Mouse (Mus musculus): Measurements from ENCODE around the gene Cadm3.

Cadm3 gene

DNA sequence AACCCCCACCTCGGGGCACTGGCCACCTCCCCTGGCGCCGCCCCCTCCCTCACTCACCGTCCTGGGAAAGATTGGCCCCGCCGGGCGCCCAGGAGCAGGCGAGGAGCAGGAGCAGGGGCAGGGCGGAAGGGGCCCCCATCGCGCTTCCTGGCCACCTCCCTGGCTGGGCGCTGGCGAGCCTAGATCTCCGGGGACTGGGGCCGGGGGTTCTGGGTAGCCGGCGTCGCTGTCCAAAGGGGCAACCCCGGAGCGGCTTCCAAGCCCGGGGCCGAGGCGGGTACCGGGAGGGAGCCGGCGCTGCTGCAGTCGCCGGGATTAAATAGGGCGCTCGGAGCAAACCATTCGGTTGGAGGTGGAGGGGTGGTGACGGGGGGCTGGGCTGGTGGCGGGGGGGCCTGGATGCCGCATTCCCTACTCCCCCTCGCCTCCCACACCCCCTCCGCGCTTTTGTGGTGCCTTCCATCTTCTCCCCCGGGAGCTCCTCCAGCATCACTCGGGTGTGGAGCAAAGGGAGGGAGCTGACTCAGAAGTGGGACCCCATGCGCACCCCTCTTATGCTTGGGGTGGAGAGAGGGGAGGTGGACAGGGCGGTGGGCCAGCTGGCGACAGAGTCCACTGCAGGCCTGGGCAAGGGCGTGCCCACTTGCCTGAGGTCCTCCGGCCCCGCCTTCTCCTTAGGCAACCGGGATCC, at the start of gene Cadm3:
Cadm3 (minus strand) TSS at position 340 of the 691 bp plus-strand sequence.
- DNase-seq, result peak in 1 of 2 experiments; percentile 1

DNA sequence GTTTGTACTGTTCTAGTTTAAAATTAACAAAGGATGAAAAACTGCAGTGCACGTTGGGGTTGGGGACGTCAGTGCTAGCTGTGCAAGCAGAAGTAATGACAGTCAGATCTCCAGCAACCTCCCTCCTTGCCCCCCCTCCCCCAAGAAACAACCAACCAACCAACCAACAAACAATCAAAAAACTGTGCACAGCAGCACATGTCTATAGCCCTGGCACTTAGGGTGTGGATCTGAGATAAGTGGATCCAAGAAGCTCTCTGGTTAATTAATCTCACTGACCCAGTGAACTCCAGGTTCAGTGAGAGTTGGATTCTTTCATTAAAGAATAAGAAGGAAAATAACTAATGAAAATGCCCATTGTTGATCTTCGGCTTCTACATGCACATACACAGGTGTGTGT, 47.1 kb upstream of the Cadm3 start:
- no peak for DNase-seq

DNA sequence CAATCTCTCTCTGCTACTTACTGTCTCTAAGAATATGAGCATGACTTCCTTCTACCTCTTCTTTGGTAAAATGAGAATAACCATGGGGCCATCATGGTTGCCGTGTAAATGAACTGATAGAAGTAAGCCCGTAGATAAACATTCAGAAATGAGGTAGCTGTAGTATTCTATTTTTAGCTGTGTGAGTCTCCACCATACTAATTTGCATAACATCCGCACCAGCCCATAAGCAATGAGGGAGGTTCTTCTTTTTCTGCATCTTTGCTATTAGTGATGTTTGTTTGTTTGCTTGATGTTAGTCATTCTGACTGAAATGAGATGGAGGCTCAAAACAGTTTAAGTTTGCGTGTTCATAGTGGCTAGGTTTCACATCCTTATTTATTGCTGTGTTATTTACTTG, 44.4 kb upstream of the Cadm3 start:
- no peak for DNase-seq

DNA sequence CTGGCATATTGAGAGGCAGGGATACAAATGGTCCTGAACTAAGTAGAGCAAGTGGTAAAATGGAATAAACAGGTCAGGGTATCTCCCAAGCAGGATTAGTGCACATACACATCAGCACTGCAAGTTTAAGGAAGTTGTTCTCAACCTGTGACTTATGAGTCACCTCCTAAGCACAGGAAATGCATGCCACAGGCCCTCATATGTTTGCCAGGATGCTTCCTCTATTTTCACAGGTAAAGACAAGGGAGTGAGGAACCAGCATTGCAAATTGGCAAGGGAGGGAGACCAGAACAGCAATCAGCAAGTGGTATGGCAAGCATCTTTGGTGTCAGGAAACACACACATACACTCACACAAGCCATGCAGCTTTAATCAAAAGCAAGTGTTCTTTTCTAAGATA, 41.6 kb upstream of the Cadm3 start:
- peak in 1 of 2 experiments; percentile 14 for DNase-seq

DNA sequence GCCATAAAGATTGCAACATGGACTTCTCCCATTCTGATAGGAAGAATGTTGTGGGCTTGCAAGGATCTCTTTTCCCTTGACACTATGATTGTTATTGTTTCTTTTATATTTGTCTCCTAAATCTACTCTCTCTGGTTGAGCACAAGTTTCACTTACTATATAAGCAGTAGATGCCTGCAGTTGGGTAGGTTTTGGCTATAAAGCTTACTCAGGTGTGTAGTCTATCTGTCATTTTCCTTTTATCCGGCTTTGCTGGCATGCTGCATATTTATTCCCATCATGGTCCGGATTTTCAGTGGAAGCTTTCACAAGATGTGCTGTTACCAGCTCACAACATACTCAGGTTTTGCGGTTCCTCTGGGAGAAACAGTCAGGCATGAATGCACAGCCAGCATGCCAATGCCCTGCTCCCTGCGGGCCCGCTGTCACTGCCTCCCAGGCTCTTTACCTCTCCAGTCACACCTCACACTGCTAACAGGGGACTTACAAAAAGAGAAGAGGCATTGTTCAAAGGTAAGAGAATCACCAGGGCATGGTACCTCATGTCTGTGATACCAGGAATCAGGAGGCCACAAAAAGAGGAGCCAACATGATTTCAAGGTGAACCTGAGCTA, 37.3 kb upstream of the Cadm3 start:
- no peak for DNase-seq

DNA sequence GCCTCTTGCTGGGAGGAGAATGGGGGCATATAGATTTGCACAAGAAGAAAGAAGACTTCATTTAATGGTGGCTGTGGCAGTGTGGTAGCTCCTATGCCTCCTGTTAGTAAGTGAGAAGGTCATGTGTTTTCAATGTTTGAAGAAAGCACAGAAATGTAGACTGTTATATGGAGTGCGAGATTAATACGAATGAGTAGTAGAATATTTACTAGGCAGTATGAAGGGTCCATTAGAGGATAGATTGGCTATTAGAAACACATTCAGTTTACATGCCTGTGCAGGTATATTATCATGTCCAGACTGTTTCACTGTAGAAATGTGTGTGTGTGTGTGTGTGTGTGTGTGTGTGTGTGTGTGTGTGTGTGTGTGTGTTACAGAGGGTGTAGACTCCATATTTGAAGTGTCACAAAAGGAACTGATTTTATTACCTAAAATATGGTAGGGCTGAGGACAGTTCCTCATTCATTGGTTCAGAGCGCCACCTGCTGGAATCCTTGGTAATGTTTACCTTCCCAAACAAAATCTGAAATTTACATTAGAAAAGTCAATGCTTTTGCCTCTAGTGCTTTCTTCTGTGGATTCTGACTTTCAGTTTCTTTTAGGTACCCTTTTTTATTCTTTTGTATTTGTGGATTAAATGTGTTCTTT, 31.0 kb upstream of the Cadm3 start:
- DNase-seq, result peak; percentile 19 to 34

DNA sequence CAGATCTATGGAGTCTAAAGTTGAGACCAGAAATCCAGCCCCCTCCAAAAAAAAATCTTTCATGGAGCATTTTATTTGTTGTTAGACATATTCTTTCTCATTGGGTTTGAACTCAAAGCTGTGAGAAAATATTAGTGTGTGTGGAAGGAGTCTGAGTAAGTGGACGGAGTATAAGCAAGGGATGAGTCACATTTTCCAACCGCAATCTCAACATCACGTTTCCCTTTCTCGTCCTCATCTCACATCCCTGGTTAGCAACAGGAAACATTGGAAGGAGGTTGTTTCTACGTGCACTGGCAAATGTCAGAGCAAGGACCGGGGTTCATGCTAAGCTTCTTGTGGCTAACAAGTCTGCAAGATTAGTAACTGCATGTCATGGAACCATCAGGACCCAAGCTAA, 24.3 kb upstream of the Cadm3 start:
- DNase-seq, result no peak

DNA sequence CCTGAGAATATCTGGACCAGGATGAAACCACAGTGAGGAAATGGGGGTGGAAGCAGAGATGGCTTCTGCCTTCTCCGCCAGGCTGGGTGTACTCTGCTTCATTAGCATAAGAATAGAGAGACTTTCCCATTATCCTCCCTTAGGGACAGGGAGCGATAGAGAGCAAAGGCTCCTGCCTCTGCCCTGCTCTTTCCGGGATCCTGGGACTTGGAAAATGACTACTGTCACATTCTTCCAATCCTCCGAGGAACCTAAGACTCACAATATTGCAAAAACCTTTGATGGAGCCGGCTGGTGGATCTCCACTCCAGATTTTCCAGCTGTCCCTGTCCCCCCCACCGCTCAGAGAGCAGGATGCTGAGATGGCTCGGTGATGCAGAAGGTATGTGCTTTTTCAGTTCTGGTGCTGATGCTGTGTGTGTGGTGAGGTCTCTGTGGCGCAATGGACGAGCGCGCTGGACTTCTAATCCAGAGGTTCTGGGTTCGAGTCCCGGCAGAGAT, 22.5 kb upstream of the Cadm3 start:
- DNase-seq, result no peak

DNA sequence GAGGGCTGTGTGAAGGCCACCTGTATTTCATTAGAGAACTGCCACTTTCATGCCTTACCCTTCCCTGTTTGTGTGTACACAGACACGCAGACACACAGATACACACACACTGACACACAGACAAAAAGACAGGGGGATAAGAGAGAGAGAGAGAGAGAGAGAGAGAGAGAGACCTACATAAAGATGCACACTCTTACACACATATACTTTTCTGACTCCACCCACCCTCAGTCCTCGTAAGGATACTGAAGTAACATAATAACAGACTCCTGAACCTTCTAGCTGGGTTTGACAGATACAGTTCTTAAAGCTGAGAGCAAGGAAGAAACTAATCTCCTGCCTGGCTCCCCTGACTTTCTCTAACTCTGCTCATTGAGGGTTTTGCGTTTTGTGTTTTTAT, 21.9 kb upstream of the Cadm3 start:
- no peak for DNase-seq

DNA sequence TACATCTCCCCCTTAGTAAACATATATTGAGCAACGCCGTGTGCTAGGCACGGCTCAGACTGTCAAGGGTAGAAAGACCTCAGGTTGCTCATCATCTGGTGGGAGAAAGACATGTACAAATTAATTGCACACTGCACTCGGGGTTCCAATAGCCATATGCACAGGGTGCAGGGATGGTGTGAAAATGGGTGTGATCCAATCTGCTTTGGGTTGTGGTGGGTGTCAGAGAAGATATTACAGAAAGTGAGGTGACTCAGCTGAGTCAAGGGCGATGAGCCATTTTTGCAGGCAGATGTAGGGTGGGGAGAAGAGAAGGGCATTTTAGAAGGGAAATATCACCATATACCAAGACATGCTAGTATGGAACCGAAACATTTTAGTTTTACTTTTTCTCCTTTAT, 13.9 kb upstream of the Cadm3 start:
- no peak for DNase-seq

DNA sequence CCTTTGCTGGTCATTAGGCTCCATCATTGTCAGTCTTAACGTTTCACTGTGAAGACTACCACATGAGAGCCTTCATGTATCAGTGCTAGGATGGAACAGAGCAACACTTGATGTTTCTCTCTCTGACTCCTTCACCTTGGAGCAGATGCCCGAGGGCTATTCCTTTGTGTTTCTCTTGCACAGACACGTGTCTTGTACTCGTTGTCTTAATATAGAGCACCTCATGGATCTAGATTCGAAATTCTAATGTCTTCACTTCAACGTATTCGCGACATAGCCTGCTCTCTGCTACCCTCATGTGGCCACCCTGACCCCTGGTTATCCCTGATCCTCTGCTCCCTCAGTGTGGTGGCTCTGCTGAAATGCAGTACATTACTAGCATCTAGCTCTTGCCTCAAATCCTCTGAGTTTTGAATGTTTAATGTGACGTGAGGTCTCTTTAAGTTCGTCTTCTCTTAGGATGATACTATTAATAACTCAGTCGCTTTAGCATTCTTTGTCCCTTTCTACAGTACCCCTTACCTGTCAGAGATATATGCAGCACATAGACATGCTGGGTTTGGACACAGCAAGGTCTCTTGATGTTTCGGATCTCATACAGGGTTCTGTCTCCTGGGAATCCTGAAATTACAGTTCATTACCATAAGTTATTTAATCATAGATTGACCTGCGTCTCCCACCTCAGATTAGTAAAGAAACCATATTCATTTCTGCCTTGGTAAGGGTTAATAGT, 10.1 kb upstream of the Cadm3 start:
- DNase-seq, result peak; percentile 4

DNA sequence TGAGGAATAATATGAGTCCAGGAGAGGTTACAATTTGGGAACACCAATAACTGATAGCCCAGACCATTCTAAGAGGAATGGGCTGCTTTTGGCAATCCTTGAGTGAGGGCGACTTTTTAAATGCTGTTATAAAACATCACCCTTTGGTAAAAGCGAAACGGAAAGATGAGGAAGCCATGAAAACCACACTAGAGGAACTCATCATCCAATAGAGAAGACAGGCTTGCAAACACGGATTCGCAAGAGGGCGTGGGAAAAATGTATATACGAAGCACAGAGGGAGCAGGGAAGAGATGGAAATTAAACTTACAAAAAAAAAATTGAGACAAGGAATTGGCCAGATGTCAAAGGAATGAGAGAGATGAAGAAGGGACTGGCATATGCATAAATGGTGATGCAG, 6.5 kb upstream of the Cadm3 start:
- DNase-seq, result no peak

DNA sequence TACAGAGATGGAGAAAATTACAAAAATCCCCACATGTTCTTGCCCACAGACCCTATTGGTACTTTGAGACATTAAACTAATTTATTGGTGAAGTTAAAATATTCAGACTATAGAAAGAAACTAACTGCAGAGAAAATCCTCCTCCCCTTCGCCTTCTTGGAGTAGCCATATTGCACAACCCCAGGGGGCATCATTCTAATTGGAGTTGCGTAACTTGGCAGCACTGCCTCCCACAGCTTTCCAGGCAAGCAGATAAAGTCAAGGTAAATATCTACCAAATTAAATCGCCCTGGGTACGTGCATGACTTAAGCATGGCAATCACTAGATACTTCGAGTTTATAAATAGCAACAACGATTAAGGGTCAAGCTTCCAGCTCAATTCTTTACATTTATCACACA, 4.1 kb upstream of the Cadm3 start:
- no peak for DNase-seq

DNA sequence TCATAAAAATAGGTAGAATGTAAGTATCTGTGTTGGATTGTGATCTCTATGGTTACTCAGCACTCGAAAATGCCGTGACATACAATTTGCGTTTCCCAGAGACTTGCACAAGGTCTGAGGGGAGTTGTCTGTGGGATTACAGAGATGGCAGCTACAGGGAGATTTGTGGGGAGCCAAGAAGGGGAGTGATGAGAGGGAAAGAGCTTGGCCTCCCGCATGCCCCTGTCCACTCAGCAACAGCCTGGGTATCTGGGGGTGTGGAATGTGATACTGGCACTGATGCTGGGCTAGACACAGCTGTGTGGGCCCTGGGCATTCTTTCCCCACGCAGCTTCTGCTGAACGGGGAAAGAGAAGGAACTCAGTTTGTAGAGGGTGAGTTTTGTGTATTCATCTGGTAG, 3.0 kb upstream of the Cadm3 start:
- no peak for DNase-seq

DNA sequence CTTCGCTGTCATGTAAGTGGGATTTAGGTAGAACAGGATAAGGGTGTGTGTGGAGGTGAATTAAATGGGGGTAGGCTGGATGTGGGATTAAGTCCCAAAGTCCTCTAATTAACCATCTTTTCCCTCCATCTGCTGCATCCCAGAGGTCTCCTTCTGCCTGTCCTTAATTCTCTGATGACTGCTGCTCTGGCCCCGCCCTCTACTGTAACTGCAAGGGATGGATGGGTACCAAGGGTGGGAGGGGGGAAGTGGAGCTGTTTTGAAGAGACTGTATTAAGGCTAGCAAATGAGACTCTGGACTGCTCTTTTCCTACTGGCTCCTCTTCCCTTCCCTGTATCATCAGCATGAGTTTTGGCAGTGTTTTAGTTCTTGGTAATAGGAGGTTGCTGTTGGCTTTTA, 2.1 kb upstream of the Cadm3 start:
- no peak for DNase-seq

DNA sequence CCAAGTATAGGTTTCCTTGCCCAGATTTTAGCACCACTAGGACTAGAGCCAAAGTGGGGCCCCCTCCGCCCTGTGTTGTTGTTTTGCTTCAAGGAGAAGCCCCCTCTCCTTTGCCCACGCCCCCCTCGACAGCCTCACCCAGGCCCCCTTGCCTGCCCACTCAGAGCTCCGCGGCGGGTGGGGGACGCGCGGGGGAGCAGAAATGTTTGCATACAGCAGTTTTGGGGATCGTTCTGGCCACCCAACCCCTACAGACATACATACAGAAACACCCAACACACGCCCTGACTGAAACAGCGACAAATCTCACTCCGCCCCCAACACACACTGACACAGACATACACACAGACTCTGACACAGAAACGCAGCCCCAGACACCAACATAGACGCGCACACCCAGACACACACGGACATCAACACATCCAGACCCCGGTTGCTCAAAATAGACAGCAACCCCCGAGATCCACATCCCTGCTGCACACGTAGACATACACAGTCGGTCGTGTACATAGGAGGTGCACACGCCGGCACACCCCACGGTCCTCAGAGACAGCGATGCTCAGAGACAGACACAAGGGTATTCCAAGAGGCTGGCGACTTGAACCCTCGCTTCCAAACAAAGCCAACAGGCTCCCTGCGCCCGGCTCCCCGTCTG, 667 bp downstream of the Cadm3 start:
- no peak for DNase-seq

DNA sequence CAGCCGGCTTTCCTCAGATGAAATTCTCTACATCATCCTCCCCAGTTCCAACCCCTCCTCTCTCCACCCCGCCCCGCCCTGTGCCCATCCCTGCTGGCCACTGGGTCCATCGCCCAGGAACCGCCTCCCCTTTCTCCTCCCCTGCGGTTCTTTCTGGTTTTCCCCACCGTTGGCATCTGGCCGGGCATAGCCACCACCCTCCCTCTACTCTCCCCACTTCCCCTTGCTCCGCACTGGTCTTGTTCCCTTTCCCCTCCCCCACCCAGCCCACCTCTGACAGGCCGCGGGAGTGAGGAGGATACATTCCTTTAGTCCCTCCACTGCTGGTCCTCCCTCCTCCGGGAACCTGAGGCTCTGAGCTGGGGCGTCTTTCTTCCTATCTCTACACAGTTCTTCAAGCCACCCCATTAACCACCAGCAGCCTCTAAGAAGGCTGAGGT, 1.5 kb downstream of the Cadm3 start:
- peak; percentile 5 to 6 for DNase-seq

DNA sequence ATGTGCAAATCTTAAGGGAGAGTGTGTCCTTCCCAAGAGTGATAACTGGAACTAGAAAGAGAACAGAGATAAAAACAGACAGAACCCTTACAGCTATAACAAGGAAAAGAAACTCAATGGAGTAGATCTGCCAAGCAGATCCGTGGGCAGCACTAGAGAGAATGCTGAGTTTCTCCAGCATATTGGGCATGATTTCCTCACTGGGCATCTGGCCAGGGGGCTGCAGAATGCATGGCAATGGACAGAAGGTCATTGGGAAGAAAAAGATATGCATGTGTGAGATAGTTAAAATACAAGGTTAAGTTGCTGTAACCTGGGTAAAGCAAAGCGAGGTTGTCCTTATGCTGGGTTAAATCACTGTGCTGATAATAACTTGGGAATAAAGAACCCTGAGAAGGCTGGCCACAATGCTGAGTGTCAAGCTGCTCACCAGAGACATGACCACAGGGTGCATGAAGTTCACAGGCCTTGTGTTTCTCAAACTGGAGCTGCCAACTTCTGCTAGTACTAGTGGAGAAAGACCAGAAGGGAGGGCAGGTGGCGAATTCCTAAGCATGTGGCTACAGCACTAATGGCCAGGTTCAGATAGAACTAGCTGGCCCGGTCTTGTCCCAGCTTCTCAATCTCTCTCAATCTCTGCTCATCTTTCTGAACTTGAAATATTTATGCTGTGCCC, 3.2 kb downstream of the Cadm3 start:
- DNase-seq, result no peak

DNA sequence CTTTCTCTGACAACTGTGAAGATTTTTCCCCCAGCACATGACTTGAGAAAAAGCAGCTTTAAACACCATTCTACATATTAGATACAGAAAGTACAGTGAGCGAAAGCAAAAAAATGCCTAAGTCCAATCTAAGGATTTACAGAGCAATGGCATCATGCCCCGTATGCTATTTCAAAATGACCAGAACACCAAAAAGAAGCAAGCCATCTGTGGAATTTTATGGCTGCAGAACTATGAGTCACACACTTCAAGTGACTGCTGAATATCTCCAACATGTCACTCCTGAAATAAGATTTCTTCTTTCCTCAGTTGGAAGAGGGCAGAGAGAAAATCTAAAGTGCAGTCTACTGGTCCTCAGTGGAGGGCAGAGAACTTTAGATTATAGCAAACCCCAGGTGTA, 4.1 kb downstream of the Cadm3 start:
- DNase-seq, result no peak

DNA sequence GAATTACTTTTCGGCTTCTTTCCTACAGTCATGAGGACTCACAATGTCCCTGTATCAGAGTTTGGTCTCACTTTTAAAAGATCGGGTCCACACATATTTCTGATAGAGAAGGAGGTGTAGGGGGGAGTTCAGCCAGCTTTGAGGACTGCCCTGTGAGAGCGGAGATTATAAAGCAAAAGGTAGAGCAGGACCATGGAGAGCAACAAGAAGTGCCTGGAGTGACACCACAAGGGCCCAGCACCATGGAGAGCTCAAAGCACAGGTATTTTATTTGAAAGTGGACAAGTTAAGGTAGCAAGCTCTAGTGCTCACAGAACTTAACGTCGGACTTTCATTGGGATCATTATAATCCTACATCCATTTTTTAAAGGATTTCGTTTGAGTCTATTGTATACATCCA, 5.8 kb downstream of the Cadm3 start:
- peak; percentile 12 to 23 for DNase-seq

DNA sequence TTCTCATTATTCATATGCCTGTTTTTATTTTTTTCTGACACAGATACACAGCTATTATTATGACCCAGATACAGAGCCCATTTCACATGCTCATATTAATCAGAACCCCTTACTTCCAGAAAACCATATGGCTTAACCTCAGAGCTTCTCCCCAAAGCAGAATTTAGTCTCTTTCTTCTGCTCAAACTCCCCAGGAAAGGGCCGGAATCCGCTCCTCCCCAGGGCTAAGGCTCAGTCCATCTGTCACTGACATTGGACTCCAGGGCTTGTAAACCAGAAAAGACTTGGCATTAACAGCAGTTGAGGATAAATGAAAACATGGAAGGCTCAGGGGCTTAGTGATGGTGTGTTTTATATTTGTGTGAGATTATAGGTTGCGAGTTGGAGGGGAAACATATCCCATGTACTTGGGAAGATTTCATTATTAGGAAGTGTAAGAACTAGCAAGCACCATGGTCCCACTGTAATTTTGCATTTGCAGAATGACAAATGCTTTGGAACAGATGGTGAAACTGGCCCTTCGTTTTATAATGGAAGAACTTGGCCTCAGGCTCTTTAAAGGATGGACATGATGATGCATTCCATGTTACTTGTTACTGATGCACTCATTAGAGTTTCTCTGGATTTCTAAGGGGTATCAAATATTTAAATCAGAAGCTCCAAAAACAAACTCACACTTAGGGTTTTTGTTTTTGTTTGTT, 7.8 kb downstream of the Cadm3 start:
- no peak for DNase-seq

DNA sequence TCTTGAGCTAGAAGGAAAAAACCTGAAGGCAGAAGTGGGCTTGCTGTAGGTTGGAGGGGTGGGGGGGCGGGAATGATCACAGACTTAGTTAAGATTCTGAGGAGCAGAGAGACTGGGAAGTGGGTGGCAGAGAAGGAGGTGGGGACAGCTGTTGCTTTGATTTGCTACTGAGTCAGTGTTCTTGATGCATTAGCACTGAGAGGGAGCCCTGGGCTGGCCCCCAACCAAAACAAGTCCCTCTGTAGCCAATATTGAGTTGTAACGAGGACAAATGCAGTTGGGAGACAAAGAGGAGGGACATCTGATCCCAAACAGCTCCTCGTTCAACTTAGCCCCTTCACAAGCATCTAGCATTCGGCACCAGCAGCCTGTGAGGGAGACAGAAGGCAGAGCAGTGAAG, 9.7 kb downstream of the Cadm3 start:
- no peak for DNase-seq
